Mouse (Mus musculus): ENCODE data around the gene Ace.

DNA sequence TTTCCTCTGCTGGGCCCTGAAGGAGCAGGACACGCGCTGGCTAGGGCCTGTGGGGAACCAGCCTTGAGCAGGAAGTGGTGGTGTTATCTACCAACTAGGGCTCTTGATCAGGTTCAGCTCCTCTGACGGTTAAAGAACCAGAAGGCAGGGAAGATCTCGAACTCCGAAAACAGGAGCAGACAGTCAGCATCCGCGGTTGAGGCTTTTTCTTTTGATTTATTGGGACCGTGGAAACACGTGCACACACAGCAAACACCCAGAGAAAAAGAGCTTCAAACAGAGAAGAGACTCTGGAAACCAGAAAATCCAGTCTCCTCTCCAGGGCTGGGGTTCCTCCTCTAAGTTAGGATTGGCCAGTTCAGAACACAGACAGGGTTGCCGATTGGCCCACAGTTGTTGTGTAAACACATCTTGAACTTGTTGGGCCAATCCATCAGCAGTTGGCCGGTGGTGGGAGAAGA is 21.0 kb upstream of the Ace start:
- TF ChIP-seq CTCF (IDR thresholded peaks at IDR 0.05; ENCODE audit: control insufficient read depth, insufficient read depth, insufficient read length) (no peak), MYOD1 (IDR thresholded peaks at IDR 0.05; ENCODE audit: control insufficient read depth, insufficient read length, low read depth) (no peak), CEBPB (IDR thresholded peaks at IDR 0.05; ENCODE audit: low read depth) (no peak)
